Mouse (Mus musculus): ENCODE measurements around the gene Lingo2. TPM values are rescaled to one million over a fixed set of nuclear protein-coding genes. Genes with fewer than 3 reads are reported as not detected.

Lingo2 gene
- polyA plus RNA-seq, 1 experiment = not detected

- no peak for TF ChIP-seq POLR2A (IDR thresholded peaks at IDR 0.05; ENCODE audit: borderline replicate concordance, low read depth, low read length)
- TF ChIP-seq CTCF (IDR thresholded peaks at IDR 0.05; ENCODE audit: low read depth, low read length) = no peak
- Histone ChIP-seq H3K4me3 (ENCODE audit: insufficient read depth, low read length) (no peak overlapping the region), H3K27ac (ENCODE audit: insufficient read depth, low read depth, low read length) (no peak overlapping the region), H3K4me1 (ENCODE audit: control insufficient read depth, insufficient read depth, low read length) (no peaks in the 10 kb centered on the region)
These were observed 1053.6 kb downstream of the Lingo2 start for GRCm38 (mm10) chr4:35897769-35898564.

GRCm38 (mm10) chr4:35885591-35886542 lies 1065.7 kb downstream of the Lingo2 start:
- no peak for TF ChIP-seq POLR2A (IDR thresholded peaks at IDR 0.05; ENCODE audit: borderline replicate concordance, low read depth, low read length)
- no peak for TF ChIP-seq CTCF (IDR thresholded peaks at IDR 0.05; ENCODE audit: low read depth, low read length)
- no peaks in the 10 kb centered on the region for H3K4me1 ChIP-seq (ENCODE audit: control insufficient read depth, insufficient read depth, low read length)
- no peak overlapping the region for H3K27ac ChIP-seq (ENCODE audit: insufficient read depth, low read depth, low read length)

GRCm38 (mm10) chr4:35884946-35885460 lies 1066.5 kb downstream of the Lingo2 start:
- TF ChIP-seq CTCF (IDR thresholded peaks at IDR 0.05; ENCODE audit: low read depth, low read length) (no peak), POLR2A (IDR thresholded peaks at IDR 0.05; ENCODE audit: borderline replicate concordance, low read depth, low read length) (no peak)
- H3K4me3 ChIP-seq (ENCODE audit: insufficient read depth, low read length) = no peak overlapping the region

More at GRCm38 (mm10) chr4:35885591-35886542, 1065.7 kb downstream of the Lingo2 start:
- no peak overlapping the region for H3K4me3 ChIP-seq (ENCODE audit: insufficient read depth, low read length)

GRCm38 (mm10) chr4:35846518-35846917 lies 1105.0 kb downstream of the Lingo2 start:
- Histone ChIP-seq H3K27ac (ENCODE audit: insufficient read depth, low read depth, low read length) (no peak overlapping the region), H3K4me1 (ENCODE audit: control insufficient read depth, insufficient read depth, low read length) (no peaks in the 10 kb centered on the region), H3K4me3 (ENCODE audit: insufficient read depth, low read length) (no peak overlapping the region)
- TF ChIP-seq POLR2A (IDR thresholded peaks at IDR 0.05; ENCODE audit: borderline replicate concordance, low read depth, low read length) (no peak), CTCF (IDR thresholded peaks at IDR 0.05; ENCODE audit: low read depth, low read length) (no peak)

More at GRCm38 (mm10) chr4:35884946-35885460, 1066.5 kb downstream of the Lingo2 start:
- no peak overlapping the region for H3K27ac ChIP-seq (ENCODE audit: insufficient read depth, low read depth, low read length)
- no peaks in the 10 kb centered on the region for H3K4me1 ChIP-seq (ENCODE audit: control insufficient read depth, insufficient read depth, low read length)

- H3K27ac ChIP-seq (ENCODE audit: insufficient read depth, low read depth, low read length) = no peak overlapping the region
- no peak for TF ChIP-seq CTCF (IDR thresholded peaks at IDR 0.05; ENCODE audit: low read depth, low read length)
- no peak for TF ChIP-seq POLR2A (IDR thresholded peaks at IDR 0.05; ENCODE audit: borderline replicate concordance, low read depth, low read length)
- no peak overlapping the region for H3K4me3 ChIP-seq (ENCODE audit: insufficient read depth, low read length)
- H3K4me1 ChIP-seq (ENCODE audit: control insufficient read depth, insufficient read depth, low read length) = no peaks in the 10 kb centered on the region
These were observed 1106.4 kb downstream of the Lingo2 start for GRCm38 (mm10) chr4:35845140-35845539.

- H3K27ac ChIP-seq (ENCODE audit: insufficient read depth, low read depth, low read length) = no peak overlapping the region
- no peak for TF ChIP-seq CTCF (IDR thresholded peaks at IDR 0.05; ENCODE audit: low read depth, low read length)
- TF ChIP-seq POLR2A (IDR thresholded peaks at IDR 0.05; ENCODE audit: borderline replicate concordance, low read depth, low read length) = no peak
- H3K4me3 ChIP-seq (ENCODE audit: insufficient read depth, low read length) = no peak overlapping the region
- no peaks in the 10 kb centered on the region for H3K4me1 ChIP-seq (ENCODE audit: control insufficient read depth, insufficient read depth, low read length)
These were observed 1107.0 kb downstream of the Lingo2 start for GRCm38 (mm10) chr4:35844518-35844917.

GRCm38 (mm10) chr4:35823322-35823870 lies 1128.2 kb downstream of the Lingo2 start:
- no peak overlapping the region for H3K27ac ChIP-seq (ENCODE audit: insufficient read depth, low read depth, low read length)
- TF ChIP-seq POLR2A (IDR thresholded peaks at IDR 0.05; ENCODE audit: borderline replicate concordance, low read depth, low read length) (no peak), CTCF (IDR thresholded peaks at IDR 0.05; ENCODE audit: low read depth, low read length) (no peak)
- H3K4me3 ChIP-seq (ENCODE audit: insufficient read depth, low read length) = no peak overlapping the region
- H3K4me1 ChIP-seq (ENCODE audit: control insufficient read depth, insufficient read depth, low read length) = no peaks in the 10 kb centered on the region

- TF ChIP-seq CTCF (IDR thresholded peaks at IDR 0.05; ENCODE audit: low read depth, low read length) (no peak), POLR2A (IDR thresholded peaks at IDR 0.05; ENCODE audit: borderline replicate concordance, low read depth, low read length) (no peak)
- H3K4me1 ChIP-seq (ENCODE audit: control insufficient read depth, insufficient read depth, low read length) = no peaks in the 10 kb centered on the region
- no peak overlapping the region for H3K27ac ChIP-seq (ENCODE audit: insufficient read depth, low read depth, low read length)
- no peak overlapping the region for H3K4me3 ChIP-seq (ENCODE audit: insufficient read depth, low read length)
These were observed 1130.8 kb downstream of the Lingo2 start for GRCm38 (mm10) chr4:35820701-35821100.

- TF ChIP-seq POLR2A (IDR thresholded peaks at IDR 0.05; ENCODE audit: borderline replicate concordance, low read depth, low read length) (no peak), CTCF (IDR thresholded peaks at IDR 0.05; ENCODE audit: low read depth, low read length) (no peak)
- no peak overlapping the region for H3K4me3 ChIP-seq (ENCODE audit: insufficient read depth, low read length)
- H3K27ac ChIP-seq (ENCODE audit: insufficient read depth, low read depth, low read length) = no peak overlapping the region
- H3K4me1 ChIP-seq (ENCODE audit: control insufficient read depth, insufficient read depth, low read length) = no peaks in the 10 kb centered on the region
These were observed 1136.8 kb downstream of the Lingo2 start for GRCm38 (mm10) chr4:35814698-35815097.
